7 mouse cellular contexts compared by ENCODE assay signal in the genomic region with DNA sequence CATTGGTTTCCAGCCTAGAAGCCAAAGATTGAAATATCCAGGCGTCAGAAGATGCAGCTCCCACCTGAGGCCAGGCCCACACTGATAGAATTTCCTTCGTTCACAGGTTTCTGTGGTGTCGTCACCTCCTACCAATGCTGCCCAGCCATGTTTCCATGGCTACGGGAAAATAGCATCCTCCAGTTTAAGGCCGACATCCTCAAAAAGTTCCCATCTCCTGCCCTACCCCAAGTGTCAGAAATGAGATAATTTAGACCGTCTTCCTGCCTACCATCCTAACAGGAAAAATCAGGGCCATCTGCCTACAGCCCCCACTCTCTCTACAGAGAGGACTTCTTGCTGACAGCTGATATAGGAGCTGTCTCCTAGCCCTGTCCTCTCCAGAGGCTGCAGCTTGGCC. TPM values are rescaled to one million over a fixed set of nuclear protein-coding genes. Genes with fewer than 3 reads are reported as not detected.
DNase-seq lines count a peak whose midpoint lies in the region; ATAC-seq lines count a peak whose summit lies in the region.

No protein-coding gene starts in this region.

- peak overlapping the region; percentile 99; the same call in 1 of the 2 replicates for H3K27ac ChIP-seq in embryonic facial prominence, embryonic 15.5 days (replicated peaks)
- no peak overlapping the region for H3K27ac ChIP-seq in intestine, embryonic 15.5 days
- H3K27ac ChIP-seq in neural tube, embryonic 14.5 days (ENCODE audit: low read depth, low read length), result peak overlapping the region; percentile 100; the same call in 1 of the 2 replicates

- no peak for ATAC-seq in embryonic facial prominence, embryonic 15.5 days (ENCODE audit: insufficient number of reproducible peaks, low FRiP score, low TSS enrichment, low read depth)
- no peak for ATAC-seq in intestine, embryonic 15.5 days
- ATAC-seq in neural tube, embryonic 14.5 days (ENCODE audit: low read depth), result no peak

- H3K4me2 ChIP-seq in embryonic facial prominence, embryonic 15.5 days (replicated peaks), result peak overlapping the region; percentile 96
- H3K4me2 ChIP-seq in intestine, embryonic 15.5 days (replicated peaks), result peak overlapping the region; percentile 98
- peak overlapping the region; percentile 99 for H3K4me2 ChIP-seq in neural tube, embryonic 14.5 days (ENCODE audit: low read depth, low read length)

- H3K4me1 ChIP-seq in embryonic facial prominence, embryonic 15.5 days, result peaks cover 35% of the 10 kb centered on the region
- H3K4me1 ChIP-seq in intestine, embryonic 15.5 days (replicated peaks), result peaks cover 32% of the 10 kb centered on the region
- H3K4me1 ChIP-seq in neural tube, embryonic 14.5 days (ENCODE audit: control insufficient read depth, insufficient read depth, low read length), result peaks cover 28% of the 10 kb centered on the region

- DNase-seq in left cerebral cortex, postnatal 14 days (ENCODE audit: low spot score in 2 of 2), result peak; percentile 49 to 62
- no peak for DNase-seq in left cerebral cortex, postnatal 4 days
- no peak for DNase-seq in urinary bladder, postnatal 4 days (ENCODE audit: low spot score in 2 of 2)
- DNase-seq in cerebellum, postnatal 25 days, result no peak

- 37% methylated on average over 6 of the region's 6 CpGs for WGBS in embryonic facial prominence, embryonic 15.5 days
- 45% methylated on average over 6 of the region's 6 CpGs for WGBS in intestine, embryonic 15.5 days
- WGBS in neural tube, embryonic 14.5 days, result 32% methylated on average over 6 of the region's 6 CpGs

- H3K27me3 ChIP-seq in embryonic facial prominence, embryonic 15.5 days, result no peaks in the 10 kb centered on the region
- no peaks in the 10 kb centered on the region for H3K27me3 ChIP-seq in intestine, embryonic 15.5 days (replicated peaks)
- no peaks in the 10 kb centered on the region for H3K27me3 ChIP-seq in neural tube, embryonic 14.5 days (ENCODE audit: control insufficient read depth, insufficient read depth, low read length)

- intact Hi-C loops in left cerebral cortex, postnatal 14 days (cut with DNase I), result no loop called here
- intact Hi-C loops in left cerebral cortex, postnatal 4 days (cut with DNase I), result loop anchor here (10.0 kb wide), 1 partner anchor 68 kb away; a partner anchor contains a TSS

- H3K9me3 ChIP-seq in embryonic facial prominence, embryonic 15.5 days (replicated peaks), result no peaks in the 10 kb centered on the region
- no peaks in the 10 kb centered on the region for H3K9me3 ChIP-seq in intestine, embryonic 15.5 days
- H3K9me3 ChIP-seq in neural tube, embryonic 14.5 days (ENCODE audit: control insufficient read depth, low read length), result no peaks in the 10 kb centered on the region

- H3K36me3 ChIP-seq in embryonic facial prominence, embryonic 15.5 days, result no peaks in the 10 kb centered on the region; the same call in 1 of the 2 replicates
- H3K36me3 ChIP-seq in intestine, embryonic 15.5 days, result 0 out of 2 replicates have a peak, but pooled peaks cover 3% of the 10 kb centered on the region
- H3K36me3 ChIP-seq in neural tube, embryonic 14.5 days (ENCODE audit: control insufficient read depth, insufficient read depth, low read length), result no peaks in the 10 kb centered on the region

- peak overlapping the region; percentile 82 for H3K4me3 ChIP-seq in embryonic facial prominence, embryonic 15.5 days (replicated peaks)
- H3K4me3 ChIP-seq in intestine, embryonic 15.5 days (replicated peaks), result peak overlapping the region; percentile 95
- H3K4me3 ChIP-seq in neural tube, embryonic 14.5 days (ENCODE audit: low read depth, low read length), result peak overlapping the region; percentile 89

- peak overlapping the region; percentile 91; the same call in 1 of the 2 replicates for H3K9ac ChIP-seq in embryonic facial prominence, embryonic 15.5 days
- H3K9ac ChIP-seq in intestine, embryonic 15.5 days, result peak overlapping the region; percentile 93; the same call in 1 of the 2 replicates
- H3K9ac ChIP-seq in neural tube, embryonic 14.5 days (replicated peaks; ENCODE audit: low read depth, low read length), result peak overlapping the region; percentile 98

RNA-seq across cellular contexts. Expression of a gene that starts 0.8 kb away (rescaled TPM):
- total RNA-seq in left cerebral cortex, postnatal 14 days (2021), result 10 to 100 TPM; 81.3 to 81.8 TPM
- total RNA-seq in left cerebral cortex, postnatal 4 days (2021), result 10 to 100 TPM; 74.5 to 75.2 TPM
- polyA plus RNA-seq in embryonic facial prominence, embryonic 15.5 days (2015; fragmentation: Nextera tagmentation; extraction: Ambion mirVana), result 78.4 and 80.2 TPM in 2 replicates
- 57.8 and 71.7 TPM in 2 replicates for polyA plus RNA-seq in intestine, embryonic 15.5 days (2015; fragmentation: Nextera tagmentation; extraction: Ambion mirVana)
- 58.5 and 64.6 TPM in 2 replicates for polyA plus RNA-seq in neural tube, embryonic 14.5 days (2014; fragmentation: Nextera tagmentation; extraction: Ambion mirVana)

RNA-seq across cellular contexts. Expression of a gene that starts 58.1 kb away (rescaled TPM):
- 10 to 100 TPM; 15.3 to 15.6 TPM for total RNA-seq in left cerebral cortex, postnatal 14 days (2021)
- total RNA-seq in left cerebral cortex, postnatal 4 days (2021), result 10 to 100 TPM; 19.1 to 20.2 TPM
- 32.4 and 33.2 TPM in 2 replicates for polyA plus RNA-seq in embryonic facial prominence, embryonic 15.5 days (2015; fragmentation: Nextera tagmentation; extraction: Ambion mirVana)
- polyA plus RNA-seq in intestine, embryonic 15.5 days (2015; fragmentation: Nextera tagmentation; extraction: Ambion mirVana), result 29.6 and 29.9 TPM in 2 replicates
- polyA plus RNA-seq in neural tube, embryonic 14.5 days (2014; fragmentation: Nextera tagmentation; extraction: Ambion mirVana), result 21.9 and 26.3 TPM in 2 replicates

Comparison
In these comparisons a context has a peak if more than half of its experiments do, and no peak if none do; other contexts are left out.
1. DNase-seq: peak in left cerebral cortex, postnatal 14 days (2 of 2); none in left cerebral cortex, postnatal 4 days (single experiment), urinary bladder, postnatal 4 days (0 of 2) and cerebellum, postnatal 25 days (0 of 2).
2. Peak in every context shown above with its lines, with median percentiles within 50 percentile points of each other: H3K4me2 ChIP-seq, H3K4me3 ChIP-seq and H3K9ac ChIP-seq.